Mouse (Mus musculus) adrenal gland, postnatal 36 days (tissue): Measurements from ENCODE around the gene Grin2a. TPM values are rescaled to one million over a fixed set of nuclear protein-coding genes. Genes with fewer than 3 reads are reported as not detected.
A peak's percentile ranks its signal among the peaks of the same experiment; 100 is the strongest.

Source experiments
- DNase-seq, 2 experiments: peaks; one replicate each; pipeline ENCODE4 v3.0.0; 2021; ENCODE audit warnings: mixed read lengths in 1 of 2
- total RNA-seq, 2 experiments: library from RNA; stranded (reverse); gene quantifications; 2 replicates each; pipeline ENCODE4 v1.2.3; 2021

The Grin2a gene
- total RNA-seq, 2 experiments from 2014 or later = 0.70 to 1.9 TPM

GRCm38 (mm10) chr16:9865710-9866109 lies 129.7 kb downstream of the Grin2a start:
- no peak for DNase-seq

GRCm38 (mm10) chr16:9865039-9865438 lies 130.3 kb downstream of the Grin2a start:
- DNase-seq = no peak

- no peak for DNase-seq
Measured at GRCm38 (mm10) chr16:9857758-9858157, 137.6 kb downstream of the Grin2a start.

GRCm38 (mm10) chr16:9851265-9851988 lies 143.9 kb downstream of the Grin2a start:
- no peak for DNase-seq

DNA sequence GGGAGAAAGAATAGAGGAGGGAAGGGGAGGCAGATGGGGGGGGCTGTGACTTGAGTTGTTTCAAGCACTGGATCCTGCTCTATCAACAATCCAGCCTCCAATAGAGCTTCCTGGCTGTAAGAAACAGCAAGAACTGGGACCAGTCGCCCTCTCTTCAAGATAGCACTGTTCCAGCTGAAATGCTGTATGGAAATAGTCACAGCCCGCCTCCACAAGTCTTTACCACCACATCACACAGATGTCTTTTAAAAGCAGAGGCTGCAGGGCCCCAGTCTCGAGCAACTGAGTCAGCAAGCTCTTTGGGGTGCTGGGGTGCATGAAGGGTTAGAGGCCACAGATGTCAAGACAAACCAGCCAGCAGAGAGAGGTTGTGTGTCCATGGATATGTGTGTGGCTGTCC lies 153.9 kb downstream of the Grin2a start:
- no peak for DNase-seq

GRCm38 (mm10) chr16:9836542-9836941 lies 158.8 kb downstream of the Grin2a start:
- peak; percentile 15 to 27 for DNase-seq

- no peak for DNase-seq
Measured at GRCm38 (mm10) chr16:9834236-9834635, 161.1 kb downstream of the Grin2a start.

DNA sequence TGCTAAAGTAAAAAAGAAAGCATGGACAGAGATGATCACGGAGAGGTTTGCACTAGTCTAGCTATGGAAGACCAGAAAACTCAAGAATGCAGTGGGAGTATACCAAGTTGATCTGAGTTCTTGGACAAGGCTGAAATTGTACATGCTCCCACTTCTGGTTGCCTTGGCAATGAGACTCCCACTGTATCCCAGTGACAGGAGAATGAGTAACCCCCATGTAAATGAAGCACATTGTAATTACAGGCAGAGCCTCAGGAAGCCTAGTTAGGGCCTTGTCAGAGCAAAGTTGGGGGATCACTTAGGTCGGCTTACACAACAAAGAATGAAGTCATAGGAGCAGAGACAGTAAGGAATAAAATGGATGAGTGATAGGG lies 170.3 kb downstream of the Grin2a start:
- no peak for DNase-seq

- no peak for DNase-seq
Measured at GRCm38 (mm10) chr16:9824436-9825109, 170.8 kb downstream of the Grin2a start.

DNA sequence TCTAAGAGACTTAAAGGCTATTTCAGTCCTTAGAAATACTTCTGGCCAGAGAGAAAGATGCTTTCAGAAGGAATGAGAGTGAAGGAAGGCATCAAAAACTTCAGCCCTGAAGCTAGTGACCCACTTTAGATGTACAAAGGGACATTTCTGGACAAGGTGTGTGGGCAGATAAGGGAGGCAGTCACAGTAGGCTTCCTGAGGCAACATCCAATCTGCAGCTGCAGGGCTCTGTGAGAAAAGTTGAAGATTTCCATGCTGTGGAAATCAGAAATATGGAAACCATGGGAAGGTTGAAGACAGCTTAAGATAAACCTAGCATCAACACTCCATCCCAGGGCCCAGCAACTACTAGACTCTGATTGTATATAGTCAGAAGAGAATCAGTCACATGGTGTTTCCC lies 171.7 kb downstream of the Grin2a start:
- no peak for DNase-seq

- DNase-seq = no peak
Measured at GRCm38 (mm10) chr16:9819508-9819907, 175.9 kb downstream of the Grin2a start.

- DNase-seq = no peak
Measured at GRCm38 (mm10) chr16:9801338-9801737, 194.0 kb downstream of the Grin2a start.

- peak; percentile 4 to 7 for DNase-seq
Measured at GRCm38 (mm10) chr16:9800221-9800620, 195.1 kb downstream of the Grin2a start.

DNA sequence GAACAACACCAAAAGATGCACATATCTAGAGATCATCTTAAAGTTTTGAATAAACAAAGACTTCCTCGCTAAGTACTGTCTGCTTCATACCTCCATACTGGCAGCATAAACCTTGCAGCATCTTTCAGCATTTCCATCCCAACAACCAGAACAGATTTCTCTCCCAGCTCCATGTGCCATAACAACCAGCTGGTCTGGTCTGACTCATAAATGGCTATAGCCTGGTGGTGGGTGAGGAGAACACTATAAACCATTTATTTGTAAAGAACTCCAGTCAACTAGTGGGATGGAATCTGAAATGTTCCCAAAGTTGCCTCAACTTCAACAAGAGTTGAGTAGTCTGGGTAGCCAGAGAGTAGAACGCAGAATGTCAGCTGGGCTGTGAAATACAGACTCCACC lies 202.4 kb downstream of the Grin2a start:
- no peak for DNase-seq

DNA sequence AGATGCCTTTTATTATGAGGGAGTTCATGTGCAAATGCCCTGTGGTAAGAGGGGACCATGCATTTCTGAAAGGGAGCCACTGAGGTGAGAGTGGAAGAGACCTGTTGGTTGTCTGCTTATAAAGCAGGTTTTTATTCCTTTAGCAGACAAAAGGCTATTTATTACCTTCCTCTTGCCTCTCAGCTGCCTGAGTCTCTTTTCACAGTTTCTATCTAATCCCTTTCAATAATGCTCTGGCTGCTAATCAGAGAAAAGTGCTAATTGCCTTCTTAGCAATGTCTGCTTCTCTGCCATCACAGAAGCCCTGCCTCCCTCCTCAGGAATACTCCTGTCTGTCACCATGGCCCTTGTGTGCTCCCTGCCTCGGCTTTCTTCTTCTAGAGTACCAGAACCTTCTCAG lies 209.1 kb downstream of the Grin2a start:
- DNase-seq = no peak

DNA sequence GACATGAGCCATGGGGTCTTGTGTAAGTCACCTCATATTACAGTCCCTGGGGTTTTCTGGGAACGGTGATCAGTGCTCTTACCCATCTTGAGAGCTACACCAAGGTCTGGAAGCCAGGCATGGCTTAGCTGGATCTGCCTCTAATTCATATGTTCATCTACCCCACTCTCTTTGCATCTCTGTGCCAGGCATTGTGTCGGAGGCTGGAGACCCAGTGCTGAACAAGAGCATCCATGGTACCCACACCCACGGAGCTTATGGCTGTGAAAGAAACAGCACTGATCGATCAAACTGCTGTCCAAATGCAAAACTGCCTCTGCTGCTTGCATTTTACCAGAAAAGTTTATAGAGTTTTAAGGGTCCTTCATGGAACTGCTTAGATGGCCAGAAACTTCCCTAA lies 209.5 kb downstream of the Grin2a start:
- DNase-seq = no peak

DNA sequence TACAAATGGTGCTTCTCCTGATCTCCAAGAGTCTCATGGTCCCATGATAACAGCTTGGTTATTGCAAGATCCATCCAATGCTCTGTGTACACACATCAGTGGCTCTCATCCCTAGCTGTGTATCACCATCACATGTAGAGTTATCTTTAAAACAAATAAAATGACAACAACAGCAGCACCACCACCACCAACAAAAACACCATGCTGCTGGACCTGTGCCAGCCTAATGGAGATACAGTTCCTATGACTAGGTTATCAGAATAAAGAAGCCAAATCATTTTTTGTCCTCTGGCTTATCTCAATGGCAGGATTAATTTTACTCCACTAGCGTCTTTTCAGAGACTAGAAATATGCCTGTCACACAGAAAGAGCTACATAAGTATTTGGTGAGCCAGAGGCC lies 226.4 kb downstream of the Grin2a start:
- DNase-seq = no peak

- DNase-seq = no peak
Measured at GRCm38 (mm10) chr16:9768356-9768755, 227.0 kb downstream of the Grin2a start.

DNA sequence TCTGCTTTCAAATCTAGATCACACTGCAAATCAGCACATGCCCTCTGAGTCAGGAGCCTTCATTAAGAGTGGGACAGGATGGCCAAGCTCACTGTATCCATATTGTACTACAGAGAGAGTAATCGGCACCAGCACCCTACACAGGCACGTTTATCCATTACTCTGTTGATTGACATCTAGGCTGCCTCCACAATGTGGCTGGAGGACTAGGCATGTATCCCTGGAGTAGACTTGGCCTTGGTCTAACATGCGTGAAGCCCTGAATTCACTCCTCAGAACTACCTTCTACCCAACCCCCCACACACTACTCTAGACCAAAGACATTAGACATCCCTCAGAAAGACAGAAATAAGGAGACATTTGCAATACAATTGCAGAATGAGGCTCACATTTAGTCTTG lies 227.4 kb downstream of the Grin2a start:
- DNase-seq = no peak

GRCm38 (mm10) chr16:9764086-9764485 lies 231.3 kb downstream of the Grin2a start:
- peak; percentile 28 to 56 for DNase-seq

GRCm38 (mm10) chr16:9760347-9760746 lies 235.0 kb downstream of the Grin2a start:
- DNase-seq = no peak

- DNase-seq = no peak
Measured at GRCm38 (mm10) chr16:9756849-9757248, 238.5 kb downstream of the Grin2a start.

DNA sequence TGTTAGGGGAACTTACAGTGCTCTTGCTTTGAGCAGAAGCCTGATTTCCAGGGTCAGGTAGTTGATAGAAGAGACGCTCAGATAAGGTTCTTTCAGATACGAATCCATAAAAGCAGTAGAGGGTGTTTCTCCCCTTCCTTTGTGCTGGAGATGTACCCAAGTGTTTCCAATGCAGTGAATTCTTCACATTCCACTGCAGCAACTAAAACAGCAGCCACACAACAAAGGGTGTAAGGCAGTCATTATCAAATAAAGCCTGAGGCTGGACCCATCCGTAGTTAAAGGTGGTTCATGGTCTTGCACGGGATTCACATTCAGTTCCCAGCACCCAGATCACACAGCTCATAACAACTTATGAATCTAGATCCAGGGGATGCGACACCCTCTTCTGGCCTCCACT lies 241.3 kb downstream of the Grin2a start:
- DNase-seq = no peak

DNA sequence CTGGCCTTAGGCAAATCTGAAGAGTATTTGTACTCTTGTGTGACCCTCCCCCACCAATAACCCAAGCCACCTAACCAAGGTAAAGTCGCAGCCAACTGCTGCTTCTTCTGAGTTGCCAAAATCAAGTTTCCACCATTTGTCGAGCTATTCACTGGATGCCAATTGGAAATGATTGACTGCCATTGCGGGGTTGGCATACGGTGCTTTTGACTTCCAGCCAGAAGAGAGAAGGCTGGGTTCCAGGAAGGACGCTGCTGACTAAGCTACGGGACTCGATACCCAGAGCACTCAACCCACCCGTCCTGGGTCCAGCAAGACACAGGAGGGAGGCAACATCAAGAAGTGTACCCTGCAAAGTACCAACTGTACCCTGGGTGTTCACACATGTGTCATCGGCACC lies 242.3 kb downstream of the Grin2a start:
- DNase-seq = peak in 1 of 2 experiments; percentile 15
